Mouse (Mus musculus): ENCODE results near the gene Chrne.

DNA sequence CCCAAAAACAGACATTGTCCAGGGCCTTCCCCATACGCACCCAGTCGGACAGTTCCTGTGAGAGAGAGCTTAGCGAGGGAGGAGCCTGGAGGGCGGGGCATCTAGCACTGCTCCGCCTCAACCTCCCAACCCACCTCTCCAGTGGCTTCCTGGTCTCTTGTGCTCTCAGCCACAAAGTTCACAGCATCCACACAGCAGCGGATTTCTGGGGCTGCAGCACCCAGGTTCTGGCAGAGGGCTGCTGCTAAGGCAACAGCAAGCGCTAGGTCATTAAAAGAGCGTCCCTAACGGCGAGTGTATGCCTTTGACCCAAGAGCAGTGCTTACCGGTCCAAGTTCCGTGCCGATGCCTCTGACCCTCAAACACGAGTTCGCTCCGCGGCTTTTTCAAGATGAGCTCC lies 3.9 kb downstream of the Chrne start:
- TF ChIP-seq CTCF (IDR thresholded peaks at IDR 0.05; ENCODE audit: borderline replicate concordance, extremely low read depth, insufficient read depth, insufficient read length) (0 out of 2 replicates have a peak, but pooled peaks have one; percentile 4), POLR2A (IDR thresholded peaks at IDR 0.05; ENCODE audit: borderline replicate concordance, extremely low read depth, insufficient read depth, insufficient read length, poor library complexity, severe bottlenecking) (no peak)
